Mouse (Mus musculus) thymus, postnatal 10 days (tissue): Measurements from ENCODE around the gene Rras2.
A peak's percentile ranks its signal among the peaks of the same experiment; 100 is the strongest.

ENCODE experiments used
- DNase-seq, 2 experiments: peaks; one replicate each; pipeline ENCODE4 v3.0.0; 2021; ENCODE audit warnings: low spot score in 2 of 2

Gene Rras2

GRCm38 (mm10) chr7:114028828-114029227 lies 88.8 kb downstream of the Rras2 start:
- DNase-seq, result no peak

- no peak for DNase-seq
Observed at GRCm38 (mm10) chr7:114027406-114027805, 90.2 kb downstream of the Rras2 start.

- no peak for DNase-seq
Observed at GRCm38 (mm10) chr7:114026923-114027322, 90.7 kb downstream of the Rras2 start.

- DNase-seq, result peak; percentile 43 to 78
Observed at GRCm38 (mm10) chr7:114020704-114021093, 96.9 kb downstream of the Rras2 start.

- no peak for DNase-seq
Observed at GRCm38 (mm10) chr7:114020057-114020703, 97.4 kb downstream of the Rras2 start.

- DNase-seq, result no peak
Observed at GRCm38 (mm10) chr7:114018861-114019260, 98.7 kb downstream of the Rras2 start.

- no peak for DNase-seq
Observed at GRCm38 (mm10) chr7:114016001-114016949, 101.3 kb downstream of the Rras2 start.

GRCm38 (mm10) chr7:114011726-114012443 lies 105.7 kb downstream of the Rras2 start:
- DNase-seq, result no peak

- DNase-seq, result peak in 1 of 2 experiments; percentile 31
Observed at GRCm38 (mm10) chr7:114007565-114007964, 110.0 kb downstream of the Rras2 start.

GRCm38 (mm10) chr7:114006456-114006855 lies 111.1 kb downstream of the Rras2 start:
- no peak for DNase-seq

GRCm38 (mm10) chr7:114005499-114005898 lies 112.1 kb downstream of the Rras2 start:
- no peak for DNase-seq

GRCm38 (mm10) chr7:114004171-114004570 lies 113.4 kb downstream of the Rras2 start:
- no peak for DNase-seq

GRCm38 (mm10) chr7:113997675-113998354 lies 119.8 kb downstream of the Rras2 start:
- no peak for DNase-seq
